Mouse (Mus musculus) megakaryocyte progenitor cell, adult 5-6 weeks (primary cell): ENCODE results near the gene Pigp. TPM values are rescaled to one million over a fixed set of nuclear protein-coding genes. Genes with fewer than 3 reads are reported as not detected.

ENCODE experiments used
- ATAC-seq: replicated peaks from 2 replicates; pipeline ENCODE4 v1.8.0; 2016; ENCODE audit warnings: mild to moderate bottlenecking, moderate TSS enrichment, inconsistent platforms; ENCODE audit not compliant: poor library complexity
- total RNA-seq, 2 experiments: library from RNA; stranded (forward) in 1 of 2; stranded (reverse) in 1 of 2; fragments of 157-497, 149-512 nt in 1 of 2; fragments of 200-1000 nt in 1 of 2; gene quantifications; 2 replicates each; pipeline versions ENCODE4 v1.2.3 to v1.2.4; 2015 to 2017

Pigp gene
- total RNA-seq, 2 experiments from 2014 or later, result 9.1 to 51.4 TPM

GRCm38 (mm10) chr16:94326008-94326407 is 45.6 kb downstream of the Pigp start:
- peak; percentile 52 for ATAC-seq

DNA sequence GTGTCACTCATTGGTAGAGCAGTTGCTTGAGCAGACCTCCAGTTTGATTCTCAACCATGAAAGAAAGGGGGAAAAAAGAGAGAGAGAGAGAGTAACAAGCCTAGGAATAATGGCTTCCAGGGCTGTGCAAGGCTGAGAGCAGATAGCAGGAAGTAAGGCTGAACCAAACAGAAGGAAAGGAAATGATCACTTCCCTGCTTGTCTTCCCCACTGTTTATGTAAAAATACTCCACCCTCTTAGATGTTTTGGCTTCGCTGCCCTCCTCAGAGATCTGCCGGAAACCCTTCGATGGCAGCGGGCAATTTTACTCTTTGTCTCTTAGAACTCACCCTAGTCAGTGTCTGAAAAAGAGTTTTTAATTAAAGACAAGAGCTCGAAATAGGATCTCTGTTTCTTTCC is 48.0 kb downstream of the Pigp start:
- ATAC-seq, result no peak

DNA sequence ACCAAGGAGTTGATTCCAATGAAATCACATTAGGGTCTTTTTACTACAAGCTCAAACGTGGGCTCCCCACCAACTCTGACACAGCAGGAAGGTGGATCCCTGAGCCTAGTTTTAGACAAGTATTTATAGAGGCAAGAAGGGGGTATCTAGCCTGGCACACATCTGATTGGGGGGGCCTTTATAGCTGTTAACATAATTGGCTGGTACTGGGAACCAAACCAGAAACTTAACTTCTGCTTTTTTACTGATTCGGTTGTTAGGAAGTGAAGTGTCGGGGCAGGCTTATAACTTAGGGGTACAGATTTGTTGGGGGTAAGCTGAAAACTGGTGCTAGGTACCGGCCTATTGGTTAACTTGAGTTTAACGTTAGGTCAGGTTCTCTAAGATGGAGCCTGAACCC is 51.4 kb downstream of the Pigp start:
- no peak for ATAC-seq

- ATAC-seq, result 0 out of 2 replicates have a peak, but pooled peaks have one; percentile 12
Observed at GRCm38 (mm10) chr16:94317752-94318151, 53.9 kb downstream of the Pigp start.

DNA sequence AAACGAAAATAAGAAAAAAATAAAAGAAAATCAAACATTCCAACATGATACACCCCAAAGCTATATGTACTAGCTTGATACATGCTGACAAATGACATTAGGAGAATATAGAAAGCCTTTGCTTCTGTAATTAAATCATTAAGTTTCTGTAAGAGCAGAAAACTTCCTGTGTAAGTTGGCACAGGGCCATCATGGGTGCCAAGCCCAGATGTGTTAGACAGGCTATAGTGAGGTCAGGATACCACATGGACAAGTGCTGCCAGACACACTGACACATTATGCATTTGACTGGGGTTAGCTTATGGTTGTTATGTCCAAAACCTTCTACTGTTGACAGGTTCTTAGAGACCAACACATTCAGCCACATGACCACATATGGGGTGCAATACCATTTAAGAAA is 56.4 kb downstream of the Pigp start:
- no peak for ATAC-seq

DNA sequence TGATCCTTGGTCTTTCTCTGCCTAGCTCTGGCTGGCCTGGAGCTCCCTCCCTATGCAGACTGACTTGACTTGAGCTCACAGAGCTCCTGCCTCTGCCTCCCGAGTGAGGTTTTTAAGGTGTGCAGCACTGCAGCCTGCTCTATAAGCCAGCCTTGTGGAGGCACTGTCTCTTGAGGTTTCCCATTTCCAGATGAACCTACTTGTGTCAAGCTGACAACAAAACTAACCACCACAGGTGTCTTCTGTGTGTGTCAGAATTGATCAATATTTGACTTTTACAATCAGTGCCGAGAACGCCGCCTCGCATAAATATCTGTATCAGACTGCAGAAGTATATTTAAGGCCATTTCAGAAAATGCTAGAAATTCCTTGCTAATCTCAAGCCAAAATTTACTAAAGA is 57.0 kb downstream of the Pigp start:
- no peak for ATAC-seq

DNA sequence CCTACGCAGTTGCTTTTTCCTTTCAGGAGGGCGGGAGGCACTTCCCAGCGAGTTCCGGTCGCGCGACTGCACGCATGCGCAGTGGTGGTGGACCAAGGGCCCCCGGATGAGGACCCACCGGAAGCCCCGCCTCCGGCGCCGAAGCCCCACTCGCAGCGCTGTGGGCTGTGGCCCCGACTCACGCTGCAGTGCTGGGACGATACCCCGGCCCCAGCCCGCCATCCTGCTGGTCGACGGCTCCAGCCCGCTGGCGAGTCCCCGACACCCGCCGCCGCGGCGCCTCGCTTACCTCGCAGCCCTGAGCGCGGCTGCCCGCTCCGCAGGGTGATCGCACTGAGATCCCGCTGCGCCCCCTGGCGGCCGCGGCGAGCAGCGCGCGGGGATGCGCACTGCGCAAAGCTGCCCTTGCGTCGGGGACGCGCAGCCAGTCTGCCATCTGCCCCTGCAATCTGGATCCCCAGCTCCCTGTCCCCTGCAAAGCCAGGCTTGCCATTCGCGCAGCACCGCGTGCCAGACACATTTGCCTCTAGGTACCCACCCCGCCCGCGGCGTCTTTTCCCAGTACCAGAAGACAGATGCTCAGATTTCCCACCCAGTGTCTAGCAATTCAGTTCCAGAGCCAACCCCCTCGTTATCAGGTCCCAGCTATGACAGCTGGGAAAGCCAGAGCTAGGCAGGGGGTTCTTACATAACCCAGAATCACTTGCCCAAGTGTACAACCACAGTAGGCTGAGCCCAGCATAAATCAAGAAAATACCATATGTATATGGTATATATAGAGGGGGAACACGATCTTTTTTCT is 58.2 kb downstream of the Pigp start, which contains the start of gene Hlcs:
Gene Hlcs (minus strand): TSS at position 343 of the 802 bp plus-strand sequence.
- ATAC-seq, result peak; percentile 71

- peak; percentile 81 for ATAC-seq
Observed at GRCm38 (mm10) chr16:94312663-94313228, 58.9 kb downstream of the Pigp start.

GRCm38 (mm10) chr16:94311931-94312330 is 59.7 kb downstream of the Pigp start:
- no peak for ATAC-seq

- no peak for ATAC-seq
Observed at GRCm38 (mm10) chr16:94311416-94311815, 60.2 kb downstream of the Pigp start.

DNA sequence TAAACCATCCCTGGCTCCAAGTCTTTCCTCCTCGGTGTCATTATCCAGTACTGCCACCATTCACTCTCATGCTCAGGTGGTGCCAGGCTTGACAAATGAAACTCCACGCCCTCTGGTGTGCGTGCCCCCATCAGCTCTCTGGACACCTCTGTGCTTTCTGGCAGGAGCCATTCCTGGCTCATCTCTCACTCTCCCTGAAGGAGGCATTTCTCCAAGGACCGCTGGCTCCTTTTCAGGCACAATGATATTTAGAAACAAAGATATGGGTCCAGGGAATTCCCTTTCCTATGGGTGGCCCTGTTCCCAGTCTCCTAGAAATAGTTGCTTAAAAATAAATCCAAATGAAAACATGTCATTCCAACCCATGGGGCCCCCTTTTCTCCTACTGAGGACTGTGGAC is 62.6 kb downstream of the Pigp start:
- ATAC-seq, result no peak

Other genes starting within 250 kb of the Pigp start
- gene Hlcs, start 58.3 kb downstream of the Pigp start, total RNA-seq (2015), result 8.2 and 9.8 TPM in 2 replicates
- gene Hlcs, start 58.3 kb downstream of the Pigp start, total RNA-seq (2017), result 4.3 and 6.0 TPM in 2 replicates
- gene Ripply3, start 43.4 kb downstream of the Pigp start, total RNA-seq (2015), result 0.67 TPM in 1 of 2 replicates, not detected in the other
- gene Ripply3, start 43.4 kb downstream of the Pigp start, total RNA-seq (2017), result not detected in 2 replicates
- gene Ttc3, start 1.2 kb downstream of the Pigp start, total RNA-seq (2015), result 42.6 and 55.9 TPM in 2 replicates
- 113 and 168 TPM in 2 replicates for gene Ttc3, start 1.2 kb downstream of the Pigp start, total RNA-seq (2017)
- gene Vps26c, start 155.0 kb upstream of the Pigp start, total RNA-seq (2015), result 21.8 and 26.4 TPM in 2 replicates
- 29.5 and 32.9 TPM in 2 replicates for gene Vps26c, start 155.0 kb upstream of the Pigp start, total RNA-seq (2017)
- gene Dyrk1a, start 198.2 kb upstream of the Pigp start, total RNA-seq (2015), result 60.8 and 65.6 TPM in 2 replicates
- 49.4 and 58.3 TPM in 2 replicates for gene Dyrk1a, start 198.2 kb upstream of the Pigp start, total RNA-seq (2017)